Mouse (Mus musculus) CH12.LX (cell line): ENCODE results near the gene Dop1a.

Experiments
- POLR2A ChIP-seq: IDR thresholded peaks from 2 replicates; pipeline ENCODE4 v1.6.1; 2011; ENCODE audit warnings: low read depth, mild to moderate bottlenecking, improper control_type of control experiment, low read length
- USF1 ChIP-seq: IDR thresholded peaks from 2 replicates; pipeline ENCODE4 v1.6.1; 2014; ENCODE audit warnings: low read depth, mild to moderate bottlenecking, inconsistent platforms, low read length, improper control_type of control experiment
- ZNF384 ChIP-seq: IDR thresholded peaks from 2 replicates; pipeline ENCODE4 v1.6.1; 2012; ENCODE audit warnings: low read depth, low read length, improper control_type of control experiment, inconsistent platforms

DNA sequence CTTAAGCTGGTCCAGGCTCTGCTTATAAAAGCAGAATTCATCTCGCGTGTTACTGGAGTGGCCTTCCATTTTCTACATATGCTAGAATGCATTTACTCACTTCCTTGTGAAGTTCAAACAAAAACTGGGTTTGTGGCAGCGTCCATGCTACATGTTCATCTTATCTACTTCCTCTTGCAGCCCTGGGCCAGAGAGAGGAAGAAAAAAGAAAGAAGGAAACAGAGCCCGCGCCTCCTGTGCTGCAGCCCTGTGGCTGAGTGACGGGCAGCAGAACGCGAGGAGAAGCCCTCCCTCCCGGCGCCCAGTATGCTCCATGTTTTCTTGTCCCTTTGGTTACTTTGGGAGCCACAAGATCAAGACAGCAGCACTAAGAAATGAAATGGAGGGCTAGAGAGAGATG, 112.7 kb downstream of the Dop1a start:
- TF ChIP-seq POLR2A (no peak), ZNF384 (no peak), USF1 (no peak)
